Mouse (Mus musculus) mouse trophoblast stem cell (cell line): ENCODE measurements around the gene Vars.

Experiments
- in situ Hi-C, 2 experiments: fragments of 300-500 bp; cut with MseI, MboI; formaldehyde crosslinking; loops; 2 replicates in 1 of 2; 3 replicates in 1 of 2; pipeline ENCODE4 v1.15.1; 2025

Vars gene

DNA sequence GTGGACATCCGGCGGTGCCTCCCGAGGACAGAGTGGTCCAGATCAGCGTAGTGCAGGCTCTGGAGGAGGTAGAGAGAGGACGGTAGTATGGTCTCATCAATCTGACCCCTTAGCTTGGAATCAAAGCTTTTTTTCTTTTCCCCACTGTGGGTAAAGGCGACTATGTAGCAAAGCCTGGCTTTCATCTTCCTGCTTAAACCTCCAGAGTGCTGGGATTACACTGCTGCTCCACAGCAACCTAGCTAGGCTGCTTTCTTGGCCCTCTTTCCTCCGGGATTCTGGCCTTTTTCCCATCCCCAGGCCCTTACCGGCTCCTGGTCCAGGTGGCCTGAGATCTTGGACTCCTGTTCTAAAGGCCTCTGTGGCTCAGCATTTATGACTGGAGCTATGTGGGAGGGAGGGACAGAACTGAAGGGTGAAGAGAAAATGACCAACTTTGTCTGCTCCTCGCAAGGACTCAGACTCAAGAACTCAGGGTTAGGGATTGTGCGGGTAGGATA, 63.6 kb downstream of the Vars start:
- in situ Hi-C loops: no loop called here

GRCm38 (mm10) chr17:35064951-35065947, 64.5 kb downstream of the Vars start, which contains the start of gene Ly6g6c:
TSS of gene Ly6g6c (plus strand) at chr17:35065388.
- in situ Hi-C loops: no loop called here
